Mouse (Mus musculus) MEL (cell line): ENCODE measurements around the gene Sept6. TPM values are rescaled to one million over a fixed set of nuclear protein-coding genes. Genes with fewer than 3 reads are reported as not detected.

Source experiments
- DNase-seq: peaks from one replicate; pipeline ENCODE4 v3.0.0; 2011; ENCODE audit warnings: low read depth, low spot score
- H3K27ac ChIP-seq: 2 replicates; pipeline ENCODE4 v1.5.1; 2012; ENCODE audit warnings: low read depth, mild to moderate bottlenecking, control low read depth, low read length, moderate library complexity; ENCODE audit not compliant: control insufficient read depth
- H3K27me3 ChIP-seq, 2 experiments: fragments of 150-350 bp in 1 of 2; sonication (generic) in 1 of 2; 2 replicates each; pipeline ENCODE4 v1.6.1; 2012; ENCODE audit warnings: low read length in 2 of 2, mild to moderate bottlenecking in 2 of 2, improper control_type of control experiment in 1 of 2, moderate library complexity in 1 of 2; ENCODE audit not compliant: insufficient read depth in 2 of 2, control insufficient read depth in 1 of 2
- H3K36me3 ChIP-seq, 2 experiments: 2 replicates each; pipeline ENCODE4 v1.6.1; 2012 to 2014; ENCODE audit warnings: low read length in 2 of 2, improper control_type of control experiment in 1 of 2, inconsistent platforms in 1 of 2, mild to moderate bottlenecking in 1 of 2; ENCODE audit not compliant: insufficient read depth in 2 of 2, control insufficient read depth in 1 of 2
- H3K4me1 ChIP-seq, 2 experiments: fragments of 150-350 bp in 1 of 2; sonication (generic) in 1 of 2; 2 replicates each; pipeline ENCODE4 v1.6.1; 2012; ENCODE audit warnings: low read length in 2 of 2, improper control_type of control experiment in 1 of 2, mild to moderate bottlenecking in 1 of 2; ENCODE audit not compliant: insufficient read depth in 2 of 2, control insufficient read depth in 1 of 2
- H3K4me3 ChIP-seq, 2 experiments: fragments of 150-350 bp in 1 of 2; sonication (generic) in 1 of 2; 2 replicates each; pipeline ENCODE4 v1.5.1; 2012; ENCODE audit warnings: low read depth in 2 of 2, low read length in 2 of 2, mild to moderate bottlenecking in 2 of 2, moderate library complexity in 2 of 2, control low read depth in 1 of 2, improper control_type of control experiment in 1 of 2; ENCODE audit not compliant: control insufficient read depth in 1 of 2, insufficient read depth in 1 of 2
- H3K79me2 ChIP-seq: 2 replicates; pipeline ENCODE4 v1.6.1; 2012; ENCODE audit warnings: mild to moderate bottlenecking, low read length, moderate library complexity; ENCODE audit not compliant: control insufficient read depth, poor library complexity, insufficient read depth
- H3K9ac ChIP-seq: 2 replicates; pipeline ENCODE4 v1.6.1; 2012; ENCODE audit warnings: low read depth, mild to moderate bottlenecking, control low read depth, low read length, moderate library complexity; ENCODE audit not compliant: control insufficient read depth, poor library complexity, severe bottlenecking
- H3K9me3 ChIP-seq: fragments of 150-350 bp; sonication (generic); replicated peaks from 2 replicates; pipeline ENCODE4 v1.6.1; 2012; ENCODE audit warnings: mild to moderate bottlenecking, low read length, improper control_type of control experiment, moderate library complexity; ENCODE audit not compliant: insufficient read depth
- BHLHE40 ChIP-seq: IDR thresholded peaks from 2 replicates; pipeline ENCODE4 v1.6.1; 2012; ENCODE audit warnings: low read depth, mild to moderate bottlenecking, inconsistent platforms, low read length, improper control_type of control experiment, borderline replicate concordance
- CHD1 ChIP-seq: IDR thresholded peaks from 2 replicates; pipeline ENCODE4 v1.6.1; 2012; ENCODE audit warnings: low read depth, mild to moderate bottlenecking, inconsistent platforms, low read length, improper control_type of control experiment
- CHD2 ChIP-seq: IDR thresholded peaks from 2 replicates; pipeline ENCODE4 v1.6.1; 2011; ENCODE audit warnings: low read length, improper control_type of control experiment
- ETS1 ChIP-seq: IDR thresholded peaks from 2 replicates; pipeline ENCODE4 v1.6.1; 2012; ENCODE audit warnings: low read depth, mild to moderate bottlenecking, inconsistent platforms, low read length, improper control_type of control experiment, moderate library complexity
- GATA1 ChIP-seq: IDR thresholded peaks from 2 replicates; pipeline ENCODE4 v1.6.1; 2011; ENCODE audit warnings: low read depth, low read length, improper control_type of control experiment
- HCFC1 ChIP-seq: IDR thresholded peaks from 2 replicates; pipeline ENCODE4 v1.6.1; 2012; ENCODE audit warnings: low read depth, mild to moderate bottlenecking, inconsistent platforms, low read length, improper control_type of control experiment, moderate library complexity
- KAT2A ChIP-seq: conservative IDR thresholded peaks from 2 replicates; pipeline ENCODE4 v1.6.1; 2012; ENCODE audit warnings: low read depth, low read length, improper control_type of control experiment, inconsistent platforms
- MAFK ChIP-seq: IDR thresholded peaks from 2 replicates; pipeline ENCODE4 v1.6.1; 2011; ENCODE audit warnings: low read depth, mild to moderate bottlenecking, low read length, improper control_type of control experiment, borderline replicate concordance
- MYB ChIP-seq: IDR thresholded peaks from 2 replicates; pipeline ENCODE4 v1.6.1; 2011; ENCODE audit warnings: mild to moderate bottlenecking, low read depth, low read length, improper control_type of control experiment
- NRF1 ChIP-seq: IDR thresholded peaks from 2 replicates; pipeline ENCODE4 v1.6.1; 2014; ENCODE audit warnings: low read depth, mild to moderate bottlenecking, inconsistent platforms, low read length, improper control_type of control experiment, moderate library complexity; ENCODE audit not compliant: poor library complexity, insufficient read depth, severe bottlenecking
- POLR2AphosphoS2 ChIP-seq: IDR thresholded peaks from 2 replicates; pipeline ENCODE4 v1.6.1; 2011; ENCODE audit warnings: low read length, improper control_type of control experiment
- RAD21 ChIP-seq: IDR thresholded peaks from 2 replicates; pipeline ENCODE4 v1.6.1; 2011; ENCODE audit warnings: mild to moderate bottlenecking, low read depth, low read length, improper control_type of control experiment
- RCOR1 ChIP-seq: IDR thresholded peaks from 2 replicates; pipeline ENCODE4 v1.6.1; 2012; ENCODE audit warnings: low read depth, mild to moderate bottlenecking, inconsistent platforms, low read length, improper control_type of control experiment
- SIN3A ChIP-seq: IDR thresholded peaks from 2 replicates; pipeline ENCODE4 v1.6.1; 2012; ENCODE audit warnings: low read length, improper control_type of control experiment, inconsistent platforms
- SMC3 ChIP-seq: IDR thresholded peaks from 2 replicates; pipeline ENCODE4 v1.6.1; 2011; ENCODE audit warnings: low read depth, low read length, improper control_type of control experiment
- TAL1 ChIP-seq: IDR thresholded peaks from 2 replicates; pipeline ENCODE4 v1.6.1; 2012; ENCODE audit warnings: mild to moderate bottlenecking, inconsistent platforms, low read length, moderate library complexity, mixed read lengths
- TCF12 ChIP-seq: IDR thresholded peaks from 2 replicates; pipeline ENCODE4 v1.6.1; 2014; ENCODE audit warnings: low read depth, mild to moderate bottlenecking, inconsistent platforms, low read length, improper control_type of control experiment, moderate library complexity
- USF1 ChIP-seq: IDR thresholded peaks from 2 replicates; pipeline ENCODE4 v1.6.1; 2014; ENCODE audit warnings: low read depth, mild to moderate bottlenecking, inconsistent platforms, low read length, improper control_type of control experiment, moderate library complexity
- USF2 ChIP-seq, 2 experiments: IDR thresholded peaks; 2 replicates each; pipeline ENCODE4 v1.6.1; 2011 to 2012; ENCODE audit warnings: improper control_type of control experiment in 2 of 2, low read length in 2 of 2, borderline replicate concordance in 1 of 2, inconsistent platforms in 1 of 2, low read depth in 1 of 2, mild to moderate bottlenecking in 1 of 2; ENCODE audit not compliant: insufficient read depth in 1 of 2
- ZKSCAN1 ChIP-seq: IDR thresholded peaks from 2 replicates; pipeline ENCODE4 v1.6.1; 2012; ENCODE audit warnings: low read depth, mild to moderate bottlenecking, inconsistent platforms, low read length, improper control_type of control experiment, moderate library complexity
- ZNF384 ChIP-seq: IDR thresholded peaks from 2 replicates; pipeline ENCODE4 v1.6.1; 2012; ENCODE audit warnings: low read depth, mild to moderate bottlenecking, inconsistent platforms, low read length, improper control_type of control experiment
- polyA plus RNA-seq, 2 experiments: library from polyadenylated mRNA; stranded (reverse) in 1 of 2; unstranded in 1 of 2; fragments of >175 nt in 1 of 2; fragments of >200 nt in 1 of 2; gene quantifications; 2 replicates each; pipeline versions ENCODE4 v1.2.1 to v1.2.4; 2012; ENCODE audit warnings: low replicate concordance in 2 of 2, low read depth in 1 of 2; ENCODE audit not compliant: insufficient read length in 2 of 2, insufficient read depth in 1 of 2, missing spikeins in 1 of 2
- total RNA-seq: library from RNA; depleted of rRNA; stranded (reverse); fragments of 300-350 nt; gene quantifications from 2 replicates; pipeline ENCODE4 v1.2.3, GENCODE M21; 2012

The Sept6 gene
- total and polyA plus RNA-seq, 3 experiments: 16.5 to 37.8 TPM; not detected in 1

DNA sequence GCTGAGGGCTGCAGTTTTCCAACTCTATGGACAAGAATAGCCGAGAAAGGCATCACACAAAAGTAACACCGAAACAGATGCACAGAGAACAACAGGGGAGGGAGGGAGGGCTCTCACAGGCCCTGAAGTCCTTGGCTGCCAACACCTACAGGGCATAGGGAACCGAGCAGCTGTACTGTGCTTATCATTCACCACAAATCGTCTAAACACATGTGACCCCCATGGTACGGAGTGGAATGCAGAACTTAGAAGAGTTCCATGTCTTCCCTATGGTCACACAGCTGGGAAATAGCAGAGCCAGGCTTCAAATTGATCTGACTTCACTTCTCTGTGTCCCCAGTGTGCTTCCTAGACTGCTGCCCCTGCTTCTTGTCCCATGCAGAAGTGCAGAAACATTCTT lies 22.3 kb upstream of the Sept6 start:
- no peaks in the 10 kb centered on the region; a peak in 1 of 4 replicates for H3K27me3 ChIP-seq
- H3K4me1 ChIP-seq: no peaks in the 10 kb centered on the region
- peak; percentile 26 for DNase-seq
- H3K9me3 ChIP-seq: no peaks in the 10 kb centered on the region
- no peak overlapping the region for H3K27ac ChIP-seq
- no peak overlapping the region for H3K9ac ChIP-seq
- no peak for TF ChIP-seq ZNF384
- no peak for TF ChIP-seq RCOR1
- TF ChIP-seq ETS1: 0 out of 2 replicates have a peak, but pooled peaks have one; percentile 26
- TF ChIP-seq, all 39 proteins: peak for 1
- no peak overlapping the region for H3K4me3 ChIP-seq
- H3K36me3 ChIP-seq: no peaks in the 10 kb centered on the region
- no peaks in the 10 kb centered on the region for H3K79me2 ChIP-seq

DNA sequence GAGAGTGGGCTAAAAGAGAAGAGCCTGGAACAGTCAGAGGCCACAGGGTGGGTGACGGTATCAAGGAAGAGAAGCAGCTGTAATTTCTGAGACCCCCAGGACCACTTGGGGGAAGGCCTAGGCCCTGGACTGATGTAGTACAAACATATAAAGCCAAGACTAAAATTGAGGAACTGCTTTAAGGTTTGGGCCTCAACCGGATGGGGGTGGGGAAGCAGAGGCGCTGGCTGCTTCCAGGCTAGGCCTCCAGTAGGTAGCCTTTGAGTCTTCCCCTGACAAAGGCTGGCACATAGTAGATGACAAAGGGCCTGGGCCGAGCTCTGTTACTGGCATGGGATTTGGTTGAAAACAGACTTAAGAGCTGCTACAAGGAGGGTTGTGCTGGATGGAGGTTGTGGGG lies 555 bp downstream of the Sept6 start:
- Histone ChIP-seq H3K9ac (no peak overlapping the region), H3K27me3 (no peaks in the 10 kb centered on the region; a peak in 1 of 4 replicates), H3K27ac (no peak overlapping the region; the same call in 1 of the 2 replicates), H3K36me3 (peaks cover 0 to 10% of the 10 kb centered on the region in 2 experiments; a peak in 2 of 4 replicates), H3K4me3 (no peak overlapping the region), H3K4me1 (peaks cover 0 to 21% of the 10 kb centered on the region in 2 experiments), H3K9me3 (no peaks in the 10 kb centered on the region), H3K79me2 (peaks cover 3% of the 10 kb centered on the region)
- no peak for TF ChIP-seq POLR2AphosphoS2
- no peak for TF ChIP-seq RAD21
- no peak for TF ChIP-seq USF2 (IDR thresholded peaks at IDR 0.05; ENCODE audit: borderline replicate concordance in 1 of 2, insufficient read depth in 1 of 2, low read depth in 1 of 2, low read length in 2 of 2)
- TF ChIP-seq HCFC1: no peak
- TF ChIP-seq KAT2A: no peak
- no peak for TF ChIP-seq MYB
- no peak for TF ChIP-seq SMC3
- TF ChIP-seq GATA1: no peak
- TF ChIP-seq MAFK: no peak
- no peak for TF ChIP-seq CHD1
- TF ChIP-seq SIN3A: no peak
- TF ChIP-seq NRF1: no peak
- TF ChIP-seq TCF12: no peak
- no peak for TF ChIP-seq BHLHE40
- TF ChIP-seq ZKSCAN1: no peak
- TF ChIP-seq ETS1: no peak
- TF ChIP-seq USF1: no peak
- no peak for TF ChIP-seq TAL1
- TF ChIP-seq CHD2: no peak
- DNase-seq: peak; percentile 73
